Mouse (Mus musculus): Measurements from ENCODE around the gene Prelp.
"Not testable (repeated sequence)": the region's sequence is repeated elsewhere in the genome, so short reads cannot be mapped to it uniquely, and the experiment has no call there.

The Prelp gene

GRCm38 (mm10) chr1:133921304-133921751 is at the start of gene Prelp:
TSS of gene Prelp (minus strand) at chr1:133921414.
- DNase-seq: no peak

GRCm38 (mm10) chr1:133969427-133969826 is 48.2 kb upstream of the Prelp start:
- no peak for DNase-seq

GRCm38 (mm10) chr1:133968788-133969325 is 47.6 kb upstream of the Prelp start:
- no peak for DNase-seq

- DNase-seq: no peak
Measured at GRCm38 (mm10) chr1:133967481-133968017, 46.3 kb upstream of the Prelp start.

- DNase-seq: no peak
Measured at GRCm38 (mm10) chr1:133966044-133966443, 44.8 kb upstream of the Prelp start.

GRCm38 (mm10) chr1:133965298-133965697 is 44.1 kb upstream of the Prelp start:
- no peak for DNase-seq

- DNase-seq: no peak
Measured at GRCm38 (mm10) chr1:133964742-133965141, 43.5 kb upstream of the Prelp start.

GRCm38 (mm10) chr1:133963578-133963977 is 42.4 kb upstream of the Prelp start:
- DNase-seq: not testable (repeated sequence)

GRCm38 (mm10) chr1:133963128-133963527 is 41.9 kb upstream of the Prelp start:
- not testable (repeated sequence) for DNase-seq

GRCm38 (mm10) chr1:133961281-133962134 is 40.3 kb upstream of the Prelp start:
- peak; percentile 15 for DNase-seq

- DNase-seq: no peak
Measured at GRCm38 (mm10) chr1:133959521-133959920, 38.3 kb upstream of the Prelp start.

GRCm38 (mm10) chr1:133954009-133954408 is 32.8 kb upstream of the Prelp start:
- DNase-seq: no peak

GRCm38 (mm10) chr1:133953261-133953742 is 32.1 kb upstream of the Prelp start:
- DNase-seq: peak; percentile 11

GRCm38 (mm10) chr1:133951598-133951997 is 30.4 kb upstream of the Prelp start:
- no peak for DNase-seq

GRCm38 (mm10) chr1:133950061-133950782 is 29.0 kb upstream of the Prelp start:
- no peak for DNase-seq

GRCm38 (mm10) chr1:133945106-133945505 is 23.9 kb upstream of the Prelp start:
- no peak for DNase-seq

- DNase-seq: no peak
Measured at GRCm38 (mm10) chr1:133941904-133942303, 20.7 kb upstream of the Prelp start.

GRCm38 (mm10) chr1:133941158-133941860 is 20.1 kb upstream of the Prelp start:
- no peak for DNase-seq

GRCm38 (mm10) chr1:133940481-133941092 is 19.4 kb upstream of the Prelp start:
- no peak for DNase-seq

- no peak for DNase-seq
Measured at GRCm38 (mm10) chr1:133939708-133940107, 18.5 kb upstream of the Prelp start.

GRCm38 (mm10) chr1:133936169-133936568 is 15.0 kb upstream of the Prelp start:
- DNase-seq: no peak

GRCm38 (mm10) chr1:133934354-133934963 is 13.2 kb upstream of the Prelp start:
- DNase-seq: no peak
